Mouse (Mus musculus) kidney, adult 2 months (tissue): ENCODE measurements around the gene Hacd4.

Experiments
- CTCF ChIP-seq: fragments of 200-500 bp; conservative IDR thresholded peaks from 2 replicates; pipeline ENCODE4 v1.5.1; 2011; ENCODE audit warnings: low read depth, mild to moderate bottlenecking, control low read depth, low read length, moderate library complexity, mixed read lengths; ENCODE audit not compliant: insufficient read depth, insufficient read length
- POLR2A ChIP-seq: fragments of 200-500 bp; IDR thresholded peaks from one replicate; pipeline ENCODE4 v1.6.1; 2011; ENCODE audit warnings: low read depth, low read length, control low read depth

DNA sequence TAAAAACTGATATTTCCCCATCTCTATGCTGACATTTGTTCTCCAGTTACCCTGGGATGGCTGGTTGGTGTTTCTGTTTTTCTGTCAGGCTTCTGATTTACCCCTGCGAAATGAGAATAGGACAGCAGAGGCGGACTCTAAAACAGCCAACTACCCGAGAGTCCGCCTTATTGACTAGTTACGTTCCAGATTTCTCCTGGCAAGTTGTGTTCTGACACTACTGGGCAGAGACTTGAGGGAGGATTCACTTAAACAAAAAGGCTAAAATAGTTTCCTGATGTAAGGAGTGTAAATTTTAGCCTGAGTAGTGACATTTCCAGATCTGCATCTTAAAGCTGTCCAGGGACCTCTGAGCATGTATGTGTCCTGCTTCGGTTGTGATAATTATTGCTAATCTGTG lies 35.8 kb downstream of the Hacd4 start:
- TF ChIP-seq POLR2A (no peak), CTCF (no peak)
